Mouse (Mus musculus): ENCODE data around the gene Wdhd1. TPM values are rescaled to one million over a fixed set of nuclear protein-coding genes. Genes with fewer than 3 reads are reported as not detected.

The Wdhd1 gene
- polyA plus RNA-seq, 1 experiment from 2014 or later = 18.7 TPM

DNA sequence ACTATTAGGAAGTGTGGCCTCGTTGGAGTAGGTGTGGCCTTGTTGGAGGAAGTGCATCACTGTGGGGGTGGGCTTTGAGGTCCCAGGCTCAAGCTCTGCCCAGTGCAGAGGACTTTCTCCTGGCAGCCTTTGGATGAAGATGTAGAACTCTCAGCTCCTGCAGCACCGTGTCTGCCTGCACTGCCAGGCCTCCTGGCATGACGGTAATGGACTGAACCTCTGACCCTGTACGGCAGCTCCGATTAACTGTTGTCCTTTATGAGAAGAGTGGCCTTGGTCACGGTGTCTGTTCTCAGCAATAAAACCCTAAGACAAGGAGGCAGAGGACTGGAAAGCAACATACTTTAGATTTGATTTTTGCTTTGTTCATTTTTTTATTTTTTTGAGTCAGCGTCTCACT, 40.2 kb downstream of the Wdhd1 start:
- WGBS = 93% methylated on average over 7 of the region's 7 CpGs
- ATAC-seq (no peak), DNase-seq (ENCODE audit: low spot score) (no peak)
- Histone ChIP-seq H3K9me3 (replicated peaks; ENCODE audit: control insufficient read depth, low read length) (no peaks in the 10 kb centered on the region; the same call in 1 of the 2 replicates), H3K4me1 (ENCODE audit: control insufficient read depth, insufficient read depth, low read length) (no peaks in the 10 kb centered on the region), H3K27me3 (replicated peaks; ENCODE audit: control insufficient read depth, insufficient read depth, low read length) (no peaks in the 10 kb centered on the region), H3K4me3 (ENCODE audit: low read depth, low read length) (no peak overlapping the region), H3K36me3 (ENCODE audit: control insufficient read depth, insufficient read depth, low read length) (peaks cover 10% of the 10 kb centered on the region; the same call in 1 of the 2 replicates), H3K9ac (ENCODE audit: low read length) (no peak overlapping the region), H3K27ac (ENCODE audit: low read depth, low read length) (no peak overlapping the region), H3K4me2 (ENCODE audit: low read length) (no peak overlapping the region)

DNA sequence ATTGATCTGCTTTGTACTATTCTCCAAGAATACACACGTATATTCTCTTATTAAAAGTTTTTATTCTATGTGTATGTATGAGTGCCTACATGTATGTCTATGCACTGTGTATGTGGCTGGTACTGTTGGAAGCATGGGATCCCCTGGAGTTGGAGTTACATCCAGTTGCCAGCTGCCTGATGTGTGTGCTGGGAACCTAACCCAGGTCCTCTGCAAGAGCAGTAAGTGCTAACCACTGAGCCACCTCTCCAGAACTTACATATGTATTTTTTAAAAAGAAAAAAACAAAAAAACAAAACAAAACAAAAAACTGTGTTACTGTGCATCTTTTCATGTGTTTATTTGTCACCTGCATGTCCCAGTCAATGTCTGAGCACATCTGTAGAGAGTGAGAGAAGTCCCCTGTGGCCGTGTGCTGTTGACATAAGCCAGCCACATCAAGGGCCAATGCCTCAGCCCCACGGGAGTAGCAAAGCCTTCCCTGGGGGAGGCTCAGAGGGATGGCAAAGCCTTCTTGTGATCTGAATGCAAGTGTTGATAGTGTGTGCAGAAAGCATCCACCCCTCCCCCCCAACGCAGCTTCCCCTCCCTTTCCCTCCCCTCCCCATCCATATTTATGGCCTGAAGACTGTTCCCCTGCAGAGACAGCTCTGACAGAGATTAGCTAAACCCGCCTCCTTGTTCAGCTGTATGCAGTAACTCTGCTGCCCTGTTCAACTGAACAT, 42.0 kb downstream of the Wdhd1 start:
- Histone ChIP-seq H3K36me3 (ENCODE audit: control insufficient read depth, insufficient read depth, low read length) (no peaks in the 10 kb centered on the region), H3K4me2 (ENCODE audit: low read length) (no peak overlapping the region), H3K4me3 (ENCODE audit: low read depth, low read length) (no peak overlapping the region), H3K27ac (ENCODE audit: low read depth, low read length) (no peak overlapping the region), H3K9me3 (replicated peaks; ENCODE audit: control insufficient read depth, low read length) (no peaks in the 10 kb centered on the region; the same call in 1 of the 2 replicates), H3K9ac (ENCODE audit: low read length) (no peak overlapping the region), H3K27me3 (replicated peaks; ENCODE audit: control insufficient read depth, insufficient read depth, low read length) (no peaks in the 10 kb centered on the region), H3K4me1 (ENCODE audit: control insufficient read depth, insufficient read depth, low read length) (no peaks in the 10 kb centered on the region)
- DNase-seq (ENCODE audit: low spot score) = no peak
- ATAC-seq = no peak
- WGBS = 69% methylated on average over 5 of the region's 5 CpGs

- no peaks in the 10 kb centered on the region for H3K4me1 ChIP-seq (ENCODE audit: control insufficient read depth, insufficient read depth, low read length)
- DNase-seq (ENCODE audit: low spot score) (no peak), ATAC-seq (no peak)
- H3K27me3 ChIP-seq (replicated peaks; ENCODE audit: control insufficient read depth, insufficient read depth, low read length) = no peaks in the 10 kb centered on the region
- no peak overlapping the region for H3K9ac ChIP-seq (ENCODE audit: low read length)
- no peak overlapping the region for H3K27ac ChIP-seq (ENCODE audit: low read depth, low read length)
- no peaks in the 10 kb centered on the region; the same call in 1 of the 2 replicates for H3K9me3 ChIP-seq (replicated peaks; ENCODE audit: control insufficient read depth, low read length)
- WGBS = 95% methylated on average over 3 of the region's 3 CpGs
- no peak overlapping the region for H3K4me2 ChIP-seq (ENCODE audit: low read length)
- H3K4me3 ChIP-seq (ENCODE audit: low read depth, low read length) = no peak overlapping the region
- H3K36me3 ChIP-seq (ENCODE audit: control insufficient read depth, insufficient read depth, low read length) = no peaks in the 10 kb centered on the region
These were observed 42.6 kb downstream of the Wdhd1 start for GRCm38 (mm10) chr14:47234032-47234431.

- ATAC-seq = no peak
- WGBS = 81% methylated on average over 2 of the region's 2 CpGs
These were observed 43.1 kb downstream of the Wdhd1 start for GRCm38 (mm10) chr14:47233602-47234001.

DNA sequence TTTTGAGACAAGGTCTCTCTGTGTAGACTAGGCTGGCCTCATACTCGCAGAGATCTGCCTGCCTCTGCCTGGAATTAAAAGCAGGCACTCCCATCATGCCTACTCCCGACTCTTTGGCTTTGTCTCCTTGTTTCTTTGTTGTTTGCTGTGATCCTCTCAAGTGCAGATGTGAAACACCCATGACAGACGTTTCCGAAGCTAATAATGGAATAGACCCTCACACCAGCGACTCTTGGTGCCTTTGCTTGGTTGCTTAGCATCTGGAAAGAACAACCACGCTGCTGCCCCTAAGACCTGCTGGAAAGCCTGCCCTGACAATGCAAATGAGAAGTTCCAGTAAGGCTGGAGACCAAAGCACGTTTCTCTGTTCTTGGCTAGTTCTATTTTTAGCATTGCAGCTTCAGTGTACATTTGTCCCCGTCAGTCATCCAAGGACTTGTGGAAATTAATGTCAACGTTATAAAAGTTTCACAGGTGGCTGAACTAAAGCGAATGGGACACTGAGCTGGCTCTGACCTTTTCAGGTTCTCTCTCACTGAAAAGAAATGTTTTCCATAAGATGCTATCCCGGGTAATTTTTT, 46.8 kb downstream of the Wdhd1 start:
- 84% methylated on average over 11 of the region's 11 CpGs for WGBS
- ATAC-seq (no peak), DNase-seq (ENCODE audit: low spot score) (no peak)
- Histone ChIP-seq H3K27me3 (replicated peaks; ENCODE audit: control insufficient read depth, insufficient read depth, low read length) (no peaks in the 10 kb centered on the region), H3K9ac (ENCODE audit: low read length) (no peak overlapping the region), H3K9me3 (replicated peaks; ENCODE audit: control insufficient read depth, low read length) (no peaks in the 10 kb centered on the region), H3K4me2 (ENCODE audit: low read length) (no peak overlapping the region), H3K36me3 (ENCODE audit: control insufficient read depth, insufficient read depth, low read length) (no peaks in the 10 kb centered on the region), H3K4me3 (ENCODE audit: low read depth, low read length) (no peak overlapping the region), H3K4me1 (ENCODE audit: control insufficient read depth, insufficient read depth, low read length) (no peaks in the 10 kb centered on the region), H3K27ac (ENCODE audit: low read depth, low read length) (no peak overlapping the region)

More at GRCm38 (mm10) chr14:47233602-47234001, 43.1 kb downstream of the Wdhd1 start:
- Histone ChIP-seq H3K27ac (ENCODE audit: low read depth, low read length) (no peak overlapping the region), H3K4me2 (ENCODE audit: low read length) (no peak overlapping the region), H3K36me3 (ENCODE audit: control insufficient read depth, insufficient read depth, low read length) (no peaks in the 10 kb centered on the region), H3K27me3 (replicated peaks; ENCODE audit: control insufficient read depth, insufficient read depth, low read length) (no peaks in the 10 kb centered on the region), H3K4me3 (ENCODE audit: low read depth, low read length) (no peak overlapping the region), H3K9me3 (replicated peaks; ENCODE audit: control insufficient read depth, low read length) (no peaks in the 10 kb centered on the region; the same call in 1 of the 2 replicates), H3K4me1 (ENCODE audit: control insufficient read depth, insufficient read depth, low read length) (no peaks in the 10 kb centered on the region), H3K9ac (ENCODE audit: low read length) (no peak overlapping the region)
- no peak for DNase-seq (ENCODE audit: low spot score)

DNA sequence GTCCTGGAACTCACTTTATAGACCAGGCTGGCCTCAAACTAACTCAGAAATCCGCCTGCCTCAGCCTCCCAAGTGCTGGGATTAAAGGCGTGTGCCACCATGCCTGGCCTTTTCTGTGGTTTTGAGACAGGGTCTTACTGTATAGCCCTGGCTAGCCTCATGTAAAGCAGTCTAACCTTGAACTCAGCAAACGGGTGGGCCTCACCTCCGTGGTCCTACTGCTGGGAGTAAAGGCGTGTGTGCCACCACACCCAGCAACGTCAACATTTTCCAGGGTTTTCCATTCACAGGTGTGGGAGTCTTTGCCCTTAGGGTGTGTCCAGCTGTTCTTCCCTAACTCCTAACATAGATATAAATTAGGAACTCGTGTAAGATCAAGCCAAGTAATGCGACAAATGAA, 50.7 kb downstream of the Wdhd1 start:
- Histone ChIP-seq H3K27me3 (replicated peaks; ENCODE audit: control insufficient read depth, insufficient read depth, low read length) (no peaks in the 10 kb centered on the region), H3K9me3 (replicated peaks; ENCODE audit: control insufficient read depth, low read length) (no peaks in the 10 kb centered on the region), H3K4me2 (ENCODE audit: low read length) (no peak overlapping the region), H3K27ac (ENCODE audit: low read depth, low read length) (no peak overlapping the region), H3K36me3 (ENCODE audit: control insufficient read depth, insufficient read depth, low read length) (no peaks in the 10 kb centered on the region), H3K4me1 (ENCODE audit: control insufficient read depth, insufficient read depth, low read length) (no peaks in the 10 kb centered on the region), H3K4me3 (ENCODE audit: low read depth, low read length) (no peak overlapping the region), H3K9ac (ENCODE audit: low read length) (no peak overlapping the region)
- no peak for DNase-seq (ENCODE audit: low spot score)
- no peak for ATAC-seq
- 92% methylated on average over 8 of the region's 8 CpGs for WGBS

- ATAC-seq = no peak
- H3K4me2 ChIP-seq (ENCODE audit: low read length) = no peak overlapping the region
- H3K27ac ChIP-seq (ENCODE audit: low read depth, low read length) = no peak overlapping the region
- no peak for DNase-seq (ENCODE audit: low spot score)
- no peak overlapping the region for H3K4me3 ChIP-seq (ENCODE audit: low read depth, low read length)
- H3K36me3 ChIP-seq (ENCODE audit: control insufficient read depth, insufficient read depth, low read length) = no peaks in the 10 kb centered on the region
- no peaks in the 10 kb centered on the region for H3K27me3 ChIP-seq (replicated peaks; ENCODE audit: control insufficient read depth, insufficient read depth, low read length)
- H3K9ac ChIP-seq (ENCODE audit: low read length) = no peak overlapping the region
- H3K9me3 ChIP-seq (replicated peaks; ENCODE audit: control insufficient read depth, low read length) = no peaks in the 10 kb centered on the region
- WGBS = 83% methylated on average over 10 of the region's 10 CpGs
- H3K4me1 ChIP-seq (ENCODE audit: control insufficient read depth, insufficient read depth, low read length) = no peaks in the 10 kb centered on the region
These were observed 52.0 kb downstream of the Wdhd1 start for GRCm38 (mm10) chr14:47224476-47225325.

- no peak overlapping the region for H3K27ac ChIP-seq (ENCODE audit: low read depth, low read length)
- WGBS = 82% methylated on average over 11 of the region's 11 CpGs
- no peaks in the 10 kb centered on the region for H3K36me3 ChIP-seq (ENCODE audit: control insufficient read depth, insufficient read depth, low read length)
- no peak overlapping the region for H3K9ac ChIP-seq (ENCODE audit: low read length)
- H3K4me3 ChIP-seq (ENCODE audit: low read depth, low read length) = no peak overlapping the region
- no peaks in the 10 kb centered on the region for H3K27me3 ChIP-seq (replicated peaks; ENCODE audit: control insufficient read depth, insufficient read depth, low read length)
- DNase-seq (ENCODE audit: low spot score) (no peak), ATAC-seq (no peak)
- H3K4me2 ChIP-seq (ENCODE audit: low read length) = no peak overlapping the region
- H3K4me1 ChIP-seq (ENCODE audit: control insufficient read depth, insufficient read depth, low read length) = no peaks in the 10 kb centered on the region
- H3K9me3 ChIP-seq (replicated peaks; ENCODE audit: control insufficient read depth, low read length) = no peaks in the 10 kb centered on the region
These were observed 53.8 kb downstream of the Wdhd1 start for GRCm38 (mm10) chr14:47222631-47223450.

Measured in forebrain, embryonic 14.5 days (tissue).